Mouse (Mus musculus) 3134 (cell line): ENCODE results near the gene Htr2a.
A peak's percentile ranks its signal among the peaks of the same experiment; 100 is the strongest.

Experiments used
- DNase-seq: peaks from one replicate; pipeline ENCODE4 v3.0.0-alpha.2; 2011; ENCODE audit warnings: low spot score; ENCODE audit not compliant: insufficient read length; ENCODE audit errors: extremely low read depth

Htr2a gene

DNA sequence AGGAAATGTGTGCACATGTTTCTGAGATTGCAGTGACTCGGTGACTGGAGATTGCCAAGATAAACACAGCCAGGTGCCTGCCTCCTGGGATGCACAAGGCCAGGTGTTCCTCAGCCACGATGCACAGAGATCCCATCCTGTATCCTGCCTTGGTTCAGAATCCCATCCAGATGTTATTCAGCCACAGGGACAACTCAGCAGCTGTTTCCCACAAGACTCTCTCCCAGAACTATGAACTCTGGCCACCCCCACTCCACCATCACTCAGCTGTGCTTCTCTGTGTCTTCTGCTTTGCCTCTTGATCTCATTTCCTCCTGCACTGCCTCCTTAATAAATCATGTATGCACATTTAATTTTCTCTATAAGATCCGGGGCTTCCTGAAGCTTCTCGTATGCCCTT is 56.1 kb downstream of the Htr2a start:
- DNase-seq: no peak

GRCm38 (mm10) chr14:74697432-74697831 is 56.8 kb downstream of the Htr2a start:
- DNase-seq: no peak

GRCm38 (mm10) chr14:74699241-74699640 is 58.6 kb downstream of the Htr2a start:
- no peak for DNase-seq

- no peak for DNase-seq
These were observed 63.3 kb downstream of the Htr2a start for GRCm38 (mm10) chr14:74703930-74704329.

GRCm38 (mm10) chr14:74709054-74709453 is 68.4 kb downstream of the Htr2a start:
- no peak for DNase-seq

DNA sequence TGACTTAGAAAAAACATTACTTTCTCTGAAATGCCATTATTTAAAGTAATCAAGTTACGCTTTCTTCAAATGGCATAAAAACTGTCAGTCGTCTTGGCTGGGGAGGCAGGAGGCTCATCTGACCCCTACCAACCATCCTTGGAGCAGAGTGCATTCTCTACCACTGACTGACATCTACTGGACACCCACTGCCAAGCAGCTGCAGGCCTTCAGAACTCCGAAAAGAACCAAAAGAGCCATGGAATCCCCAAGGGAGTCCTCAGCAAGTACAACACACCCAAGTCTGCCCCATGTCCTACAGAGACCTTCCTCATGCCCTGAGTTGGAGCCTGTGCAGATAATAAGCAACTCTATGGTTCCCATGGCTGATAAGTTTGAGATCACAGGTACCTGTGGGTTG is 82.9 kb downstream of the Htr2a start:
- DNase-seq: no peak

DNA sequence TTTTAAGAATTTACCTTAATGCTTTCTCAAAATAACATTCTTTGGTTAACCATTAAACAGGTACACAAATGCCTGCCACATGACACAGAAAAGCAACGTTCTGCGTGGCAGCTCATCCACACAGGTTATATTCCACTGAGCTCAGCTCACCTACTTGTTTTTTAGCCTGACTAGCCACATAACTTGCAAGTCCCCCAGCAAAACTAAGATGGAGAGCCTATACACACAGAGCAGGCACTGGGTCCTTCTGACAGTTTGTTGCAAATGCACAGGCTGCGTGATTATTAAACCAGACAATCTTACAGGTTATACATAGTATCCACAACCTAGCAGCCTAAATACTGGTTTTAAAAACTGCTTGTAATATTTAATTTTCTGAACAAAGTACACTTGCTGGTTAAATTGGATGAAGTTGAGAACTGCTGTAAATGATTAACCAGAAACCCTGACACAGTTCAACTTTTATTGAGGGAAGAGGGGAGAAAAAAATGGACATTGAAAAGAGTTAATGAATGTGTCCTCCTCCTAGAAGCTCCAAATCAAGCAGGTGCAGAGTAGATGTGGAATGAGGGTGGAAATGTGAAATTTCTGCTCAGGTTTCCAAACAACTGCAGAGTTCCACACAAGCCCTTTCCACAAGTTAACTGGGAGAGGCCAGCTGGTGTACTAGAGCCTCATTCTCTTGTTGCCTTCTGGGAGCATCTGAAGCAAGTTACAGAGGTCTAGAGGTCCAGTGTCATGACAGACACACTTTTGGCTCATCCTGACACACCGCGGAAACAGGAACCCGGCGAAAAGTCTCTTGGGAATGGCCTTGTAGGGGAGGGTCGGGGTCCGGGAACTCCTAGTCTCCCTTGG is 90.8 kb downstream of the Htr2a start:
- no peak for DNase-seq

DNA sequence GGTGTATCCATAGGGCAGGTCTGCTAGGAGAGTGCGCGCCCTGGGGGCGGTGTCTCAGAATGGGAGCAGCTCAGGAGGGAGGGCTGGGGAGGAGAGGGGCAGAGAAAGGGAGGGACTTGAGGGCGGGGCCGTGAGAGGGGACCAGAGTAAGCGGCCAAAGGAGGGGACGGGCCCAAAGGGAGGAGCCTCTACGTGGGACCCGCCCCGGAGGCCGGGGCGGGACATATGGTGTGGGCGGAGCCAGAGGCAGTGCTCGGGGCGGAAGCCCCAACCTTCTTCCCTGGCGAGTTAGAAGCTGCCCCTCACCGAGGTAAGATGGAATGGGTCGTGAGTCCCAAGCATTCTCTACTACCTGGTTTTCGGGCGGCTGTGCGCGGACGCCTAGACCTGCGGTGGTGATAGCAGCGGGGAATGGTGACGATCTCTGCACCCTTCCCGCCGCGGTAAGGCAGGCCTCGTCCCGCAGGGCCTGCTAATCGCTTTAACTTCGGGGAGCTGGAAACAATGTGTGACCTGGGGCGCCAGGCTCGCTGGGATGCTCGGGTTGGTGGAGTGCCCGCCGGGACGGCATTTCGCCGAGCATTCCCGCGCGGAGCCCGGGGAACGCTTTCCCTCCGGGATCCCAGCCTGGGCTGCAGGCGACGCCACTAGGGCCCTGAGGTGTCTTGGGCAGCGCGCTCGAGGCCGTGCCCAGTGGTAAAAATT is 91.6 kb downstream of the Htr2a start, which contains the start of gene Esd:
Gene Esd, plus strand, starts transcription at position 219 of the 705 bp plus-strand sequence.
- DNase-seq: peak; percentile 99

GRCm38 (mm10) chr14:74733397-74733796 is 92.8 kb downstream of the Htr2a start:
- DNase-seq: peak; percentile 46

- no peak for DNase-seq
These were observed 94.8 kb downstream of the Htr2a start for GRCm38 (mm10) chr14:74735471-74735870.

- DNase-seq: peak; percentile 47
These were observed 96.2 kb downstream of the Htr2a start for GRCm38 (mm10) chr14:74736850-74737249.
